Mouse (Mus musculus) C2C12 (cell line): Measurements from ENCODE around the gene Cul5.

Experiments used
- CTCF ChIP-seq: IDR thresholded peaks from one replicate; pipeline ENCODE4 v1.5.1; 2011; ENCODE audit not compliant: control insufficient read depth, insufficient read depth, insufficient read length
- MYOG ChIP-seq: IDR thresholded peaks from one replicate; pipeline ENCODE4 v1.6.1; 2011; ENCODE audit not compliant: control insufficient read depth, insufficient read length; ENCODE audit errors: extremely low read depth
- USF1 ChIP-seq: IDR thresholded peaks from one replicate; pipeline ENCODE4 v1.6.1; 2011; ENCODE audit warnings: low read depth, mild to moderate bottlenecking, control low read depth, moderate library complexity

DNA sequence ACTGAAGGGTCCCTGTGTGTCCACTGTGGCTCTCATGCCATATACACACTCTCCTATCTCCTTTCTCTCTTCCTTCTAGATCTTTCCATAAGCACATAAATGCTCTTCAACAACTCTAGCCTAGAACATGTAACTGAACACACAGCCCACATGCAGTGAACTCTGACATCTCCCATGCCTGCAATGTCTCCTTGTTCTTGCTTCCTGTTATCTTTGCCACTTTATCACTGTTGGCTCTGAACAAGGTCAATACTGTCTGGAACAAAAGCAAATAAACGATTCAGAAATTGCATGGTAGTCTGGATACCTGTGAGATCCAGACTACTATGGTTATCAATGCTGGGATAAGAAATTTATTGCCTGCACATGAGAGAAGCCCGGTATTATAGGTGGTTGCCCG, 66.0 kb downstream of the Cul5 start:
- TF ChIP-seq CTCF = no peak
- TF ChIP-seq USF1 = no peak
- no peak for TF ChIP-seq MYOG
